Mouse (Mus musculus): ENCODE results near the gene Plcd1.

The Plcd1 gene

GRCm38 (mm10) chr9:119025832-119026331, 67.4 kb downstream of the Plcd1 start:
- no peak for DNase-seq (ENCODE audit: low read depth, low spot score)

DNA sequence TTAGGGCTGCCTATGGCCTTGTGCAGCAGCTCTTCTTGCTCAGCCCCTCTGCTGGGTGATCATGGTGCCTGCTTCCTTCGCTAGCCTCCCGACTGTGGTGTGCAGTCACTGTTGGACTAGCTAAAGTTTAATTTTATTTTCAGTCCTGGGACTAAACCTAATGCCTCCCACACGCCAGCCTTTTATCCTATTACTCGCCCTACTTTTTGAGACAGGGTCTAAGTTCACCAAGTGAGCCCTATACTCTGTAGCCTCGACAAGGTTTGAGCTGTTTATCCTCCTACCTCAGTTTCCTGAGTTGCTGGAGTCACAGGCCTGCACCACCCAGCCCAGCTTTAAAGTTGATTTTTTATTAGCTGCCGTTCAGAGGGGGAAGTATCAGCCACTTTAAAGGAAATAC, 68.0 kb downstream of the Plcd1 start:
- no peak for DNase-seq (ENCODE audit: low read depth, low spot score)

DNA sequence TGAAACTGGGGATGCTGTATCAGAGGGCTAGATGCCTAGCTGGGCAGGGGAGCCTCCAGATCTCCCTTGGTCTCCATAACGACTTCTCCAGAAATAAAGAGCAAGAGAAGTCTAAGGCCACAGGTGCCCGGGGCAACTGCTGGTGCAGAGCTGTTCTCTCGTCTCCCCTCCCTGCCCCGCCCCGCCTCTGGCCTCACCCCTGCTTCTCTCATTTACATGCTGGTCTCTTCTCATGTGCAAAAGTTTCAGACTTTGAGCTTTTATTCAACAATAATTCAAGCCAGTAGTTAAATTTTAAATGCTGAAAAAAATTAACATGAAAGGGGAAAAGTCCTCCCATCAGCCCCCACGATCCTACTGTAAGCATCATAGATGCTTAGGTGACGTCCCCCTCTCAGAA, 71.6 kb downstream of the Plcd1 start:
- DNase-seq (ENCODE audit: low read depth, low spot score) = no peak

Measured in brain, embryonic 18.5 days (tissue).